Mouse (Mus musculus) heart, postnatal 10 days (tissue): ENCODE results near the gene Ccdc40. TPM values are rescaled to one million over a fixed set of nuclear protein-coding genes. Genes with fewer than 3 reads are reported as not detected.
A peak's percentile ranks its signal among the peaks of the same experiment; 100 is the strongest.
"Not testable (repeated sequence)": the region's sequence is repeated elsewhere in the genome, so short reads cannot be mapped to it uniquely, and the experiment has no call there.

Source experiments
- DNase-seq, 2 experiments: peaks; one replicate each; pipeline ENCODE4 v3.0.0; 2021
- intact Hi-C: fragments of 180-260 bp; cut with DNase I; formaldehyde crosslinking; loops from one replicate; pipeline ENCODE4 v1.15.1; 2025
- total RNA-seq, 2 experiments: library from RNA; stranded (reverse); gene quantifications; 2 replicates each; pipeline ENCODE4 v1.2.3; 2021

The Ccdc40 gene
- total RNA-seq, 2 experiments from 2014 or later, result 0.22 TPM; not detected in 1

GRCm38 (mm10) chr11:119267768-119268556 is 39.6 kb downstream of the Ccdc40 start, which contains the start of gene Gaa:
Gene Gaa, plus strand, starts transcription at chr11:119267887.
- peak; percentile 95 to 98 for DNase-seq
- intact Hi-C loops, result loop anchor here (2.0 kb wide), 1 partner anchor 33 kb away; the partner anchor contains the start of gene Eif4a3

DNA sequence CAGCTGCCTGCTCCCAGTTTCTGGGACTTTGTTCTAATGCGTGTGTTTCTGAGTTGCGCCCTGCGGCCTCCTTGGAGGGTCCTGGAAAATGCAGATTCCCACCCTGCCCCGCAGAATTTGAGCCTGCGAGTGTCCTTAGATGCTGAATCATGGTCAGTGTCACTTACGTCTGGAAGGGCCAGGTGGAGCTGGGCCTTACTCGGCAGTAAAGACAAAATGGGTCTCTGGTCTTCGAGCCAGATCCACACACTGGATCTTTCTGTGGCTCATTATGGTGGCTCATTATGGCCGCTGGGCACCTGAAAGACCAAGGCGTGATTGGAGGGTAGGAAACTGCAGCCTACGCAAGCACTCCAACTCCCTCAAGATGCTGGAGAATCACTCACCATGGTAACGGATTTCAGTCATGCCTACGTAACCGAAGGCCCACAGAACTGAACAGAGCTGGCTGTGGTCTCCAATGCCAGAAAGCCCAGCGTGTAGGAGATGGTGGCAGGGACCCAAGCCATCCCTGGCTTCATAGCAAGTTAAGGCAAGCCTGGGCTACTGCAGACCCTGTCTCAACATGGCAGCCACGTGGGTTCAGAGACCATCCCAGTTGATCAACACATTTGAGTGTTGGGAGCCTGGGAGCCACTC is 40.3 kb downstream of the Ccdc40 start:
- intact Hi-C loops, result loop anchor here (2.0 kb wide), 1 partner anchor 32 kb away; the partner anchor contains the start of gene Eif4a3
- DNase-seq, result no peak

GRCm38 (mm10) chr11:119272492-119272891 is 44.1 kb downstream of the Ccdc40 start:
- DNase-seq, intact Hi-C loops: not testable (repeated sequence)

DNA sequence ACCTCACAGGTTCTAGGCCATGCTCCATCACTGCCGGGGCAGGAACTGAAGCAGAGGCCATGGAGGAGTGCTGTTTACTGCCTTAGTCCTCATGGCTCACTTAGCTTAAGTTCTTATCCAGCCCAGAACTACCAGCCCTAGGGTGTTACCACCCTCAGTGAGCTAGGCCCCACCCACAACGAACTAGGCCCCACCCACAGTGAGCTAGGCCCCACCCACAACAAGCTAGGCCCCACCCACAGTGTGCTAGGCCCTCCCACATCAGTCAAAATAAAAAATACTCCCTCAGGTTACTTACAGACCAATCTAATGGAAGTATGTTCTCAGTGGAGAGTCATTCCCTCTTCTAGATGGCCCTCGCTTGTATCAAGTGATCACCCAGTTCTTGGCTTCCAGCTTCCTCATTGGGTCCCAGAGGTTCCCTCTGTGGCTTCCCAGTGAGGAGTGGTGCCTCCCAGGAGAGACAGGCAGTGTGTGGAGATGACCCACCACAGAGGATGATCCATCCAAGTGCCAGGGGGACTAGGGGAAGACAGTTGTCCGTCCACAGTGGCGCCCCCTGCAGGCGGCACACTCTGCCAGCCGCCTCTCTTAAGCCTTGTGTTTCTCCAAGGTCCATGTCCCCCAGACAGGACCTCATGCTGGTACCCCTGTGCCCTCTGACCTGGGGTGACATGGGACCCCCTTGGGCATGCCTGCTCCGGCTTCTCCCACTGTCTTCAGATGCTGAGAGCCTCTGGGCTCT is 45.0 kb downstream of the Ccdc40 start:
- DNase-seq, result no peak

DNA sequence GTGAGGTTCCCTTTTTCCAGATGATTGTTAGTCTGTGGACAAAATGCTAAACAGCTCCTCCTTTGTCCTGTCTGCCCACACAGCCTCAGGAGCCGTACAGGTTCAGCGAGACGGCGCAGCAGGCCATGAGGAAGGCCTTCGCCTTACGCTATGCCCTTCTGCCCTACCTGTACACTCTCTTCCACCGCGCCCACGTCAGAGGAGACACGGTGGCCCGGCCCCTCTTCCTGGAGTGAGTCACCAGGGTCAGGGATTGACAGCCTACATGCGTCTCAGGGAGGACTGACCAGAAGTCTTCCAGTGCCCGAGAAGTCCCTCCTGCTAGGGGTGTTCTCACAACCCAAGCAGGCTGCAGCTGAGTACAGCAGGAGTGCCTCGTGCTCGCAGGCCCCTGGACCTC is 52.7 kb downstream of the Ccdc40 start:
- no peak for DNase-seq
- intact Hi-C loops, result no loop called here

More for the DNA sequence above, 45.0 kb downstream of the Ccdc40 start:
- intact Hi-C loops, result no loop called here

DNA sequence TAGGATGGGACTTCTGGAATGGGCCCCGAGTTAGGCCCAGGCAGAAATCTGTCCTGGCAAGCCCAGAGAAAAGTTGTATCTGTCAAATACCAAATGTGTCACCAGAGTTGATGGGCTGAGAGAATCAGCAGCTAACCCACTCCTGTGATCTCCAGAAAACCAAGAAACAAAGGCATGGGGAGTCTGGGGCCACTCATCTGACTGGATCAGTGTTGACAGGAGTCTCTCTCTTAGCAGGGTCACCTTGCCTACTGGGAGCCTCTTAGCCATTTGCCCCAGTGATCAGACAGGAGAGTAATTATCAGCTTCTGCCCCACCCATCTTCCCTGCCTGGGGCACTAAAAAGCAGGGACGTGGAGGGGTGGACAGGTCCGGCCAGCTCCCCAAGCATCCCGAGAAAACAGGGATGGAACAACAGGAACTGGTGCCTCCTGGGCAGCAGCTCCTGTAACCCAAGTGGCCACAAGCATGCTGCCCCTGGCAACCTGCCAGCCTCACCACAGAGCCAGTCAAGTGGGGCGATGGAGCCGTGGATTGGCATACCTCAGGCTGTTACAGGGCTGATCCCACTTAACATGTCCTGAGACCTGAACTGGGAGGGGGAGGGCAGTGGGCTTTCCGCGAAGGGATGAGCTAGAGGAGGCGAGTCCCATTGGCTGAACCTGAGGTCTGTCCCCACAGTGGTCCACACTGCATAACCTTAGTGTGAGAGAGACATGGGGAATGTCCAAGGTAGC is 57.6 kb downstream of the Ccdc40 start:
- intact Hi-C loops, result no loop called here
- DNase-seq, result no peak

GRCm38 (mm10) chr11:119287207-119287992 is 59.0 kb downstream of the Ccdc40 start:
- intact Hi-C loops, result no loop called here
- no peak for DNase-seq

DNA sequence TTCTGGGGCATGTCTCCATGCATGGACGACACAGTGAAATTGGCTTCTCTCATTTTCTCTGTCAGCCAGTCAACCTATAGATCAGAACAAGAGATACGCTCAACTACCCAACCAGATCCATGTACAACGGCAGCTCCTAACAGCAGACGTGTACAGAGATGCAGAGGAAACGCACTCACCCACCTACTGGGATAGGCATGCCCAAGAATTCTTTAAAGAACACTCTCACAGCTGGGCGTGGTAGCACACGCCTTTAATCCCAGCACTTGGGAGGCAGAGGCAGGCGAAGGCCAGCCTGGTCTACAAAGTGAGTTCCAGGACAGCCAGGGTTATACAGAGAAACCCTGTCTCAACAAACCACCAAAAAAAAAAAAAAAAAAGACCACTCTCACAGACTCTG is 64.5 kb downstream of the Ccdc40 start:
- intact Hi-C loops, DNase-seq: not testable (repeated sequence)

DNA sequence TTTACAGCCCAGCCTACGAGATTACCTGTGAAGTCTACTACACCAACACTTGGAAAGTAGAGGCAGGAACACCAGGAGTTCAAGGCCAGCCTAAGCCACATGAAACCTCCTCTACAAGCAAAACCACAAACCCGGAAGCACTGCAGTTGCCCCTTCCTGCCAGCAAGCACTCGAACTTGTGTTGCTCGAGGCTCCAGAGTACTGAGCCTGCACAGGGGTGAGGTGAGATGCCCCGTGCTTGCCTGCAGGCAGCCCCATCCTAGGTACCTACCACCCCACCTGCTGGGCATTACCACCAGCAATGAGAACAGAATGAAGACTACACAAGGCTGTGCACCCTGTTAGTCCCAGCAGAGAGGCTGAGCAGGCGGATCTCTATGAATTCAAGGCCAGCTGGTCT is 69.6 kb downstream of the Ccdc40 start:
- DNase-seq, result no peak
- intact Hi-C loops, result no loop called here

DNA sequence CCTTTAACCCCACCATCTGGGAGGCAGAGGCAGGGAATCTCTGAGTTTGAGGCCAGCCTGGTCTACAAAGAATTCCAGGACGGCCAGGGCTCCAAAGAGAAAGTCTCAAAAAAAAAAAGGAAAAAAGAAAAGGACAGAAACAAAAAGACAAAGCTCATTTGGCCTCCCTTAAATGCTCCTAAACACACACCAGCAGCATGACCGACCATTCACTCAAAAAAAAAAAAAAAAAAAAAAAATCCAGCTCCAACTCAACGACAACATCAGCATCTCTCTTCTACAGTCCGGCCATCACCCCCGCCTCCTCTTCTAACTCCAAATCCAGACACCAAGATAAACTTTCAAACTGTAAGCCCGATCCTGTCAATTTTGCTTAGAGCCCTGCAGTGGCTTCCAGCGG is 70.5 kb downstream of the Ccdc40 start:
- intact Hi-C loops, result no loop called here
- no peak for DNase-seq

DNA sequence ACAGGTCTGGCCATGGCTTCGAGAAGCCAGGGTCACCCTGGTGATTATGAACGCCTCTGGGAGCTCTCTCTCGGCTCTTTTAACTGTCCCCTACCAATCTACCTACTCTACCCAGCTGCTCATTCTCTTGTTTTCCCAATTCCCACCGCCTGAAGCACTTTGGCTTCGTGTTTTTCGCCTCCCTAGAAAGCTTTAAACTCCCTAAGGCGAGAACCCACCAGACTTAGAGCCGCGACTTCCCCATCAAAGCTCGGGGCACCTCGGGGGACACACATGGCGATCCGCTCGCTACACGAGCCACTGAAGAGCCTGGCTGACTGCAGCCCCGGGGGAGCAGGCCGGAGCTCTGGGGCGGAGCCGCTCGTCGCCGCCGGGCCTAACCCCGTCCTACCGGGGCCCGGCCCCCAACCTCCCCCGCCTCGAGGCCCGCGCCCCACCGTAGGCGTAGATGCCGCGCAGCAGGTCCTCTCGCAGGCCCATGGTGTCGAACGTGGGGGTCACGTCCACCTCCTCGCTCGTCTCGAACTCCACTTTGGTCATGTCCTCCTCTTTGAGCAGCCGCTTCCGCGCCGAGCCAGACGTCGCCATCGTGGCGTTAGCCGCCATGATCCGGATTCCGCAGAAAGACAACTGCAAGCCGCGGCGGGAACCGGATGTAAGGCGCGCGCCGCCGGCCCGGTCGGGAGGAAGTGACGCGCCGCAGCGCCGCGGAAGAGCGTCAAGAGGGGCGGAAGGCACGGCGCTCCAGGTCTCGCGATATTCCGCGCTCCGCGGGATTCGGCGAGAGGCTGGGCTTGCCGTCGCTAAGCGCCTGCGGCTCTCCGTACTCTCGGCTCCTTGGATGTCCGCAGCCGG is 71.2 kb downstream of the Ccdc40 start, which contains the start of gene Eif4a3:
Gene Eif4a3 (minus strand): TSS at position 699 of the 855 bp plus-strand sequence.
- intact Hi-C loops, result loop anchor here (2.0 kb wide), 1 partner anchor 31 kb away; no protein-coding TSS in a partner anchor
- DNase-seq, result peak; percentile 97 to 98

DNA sequence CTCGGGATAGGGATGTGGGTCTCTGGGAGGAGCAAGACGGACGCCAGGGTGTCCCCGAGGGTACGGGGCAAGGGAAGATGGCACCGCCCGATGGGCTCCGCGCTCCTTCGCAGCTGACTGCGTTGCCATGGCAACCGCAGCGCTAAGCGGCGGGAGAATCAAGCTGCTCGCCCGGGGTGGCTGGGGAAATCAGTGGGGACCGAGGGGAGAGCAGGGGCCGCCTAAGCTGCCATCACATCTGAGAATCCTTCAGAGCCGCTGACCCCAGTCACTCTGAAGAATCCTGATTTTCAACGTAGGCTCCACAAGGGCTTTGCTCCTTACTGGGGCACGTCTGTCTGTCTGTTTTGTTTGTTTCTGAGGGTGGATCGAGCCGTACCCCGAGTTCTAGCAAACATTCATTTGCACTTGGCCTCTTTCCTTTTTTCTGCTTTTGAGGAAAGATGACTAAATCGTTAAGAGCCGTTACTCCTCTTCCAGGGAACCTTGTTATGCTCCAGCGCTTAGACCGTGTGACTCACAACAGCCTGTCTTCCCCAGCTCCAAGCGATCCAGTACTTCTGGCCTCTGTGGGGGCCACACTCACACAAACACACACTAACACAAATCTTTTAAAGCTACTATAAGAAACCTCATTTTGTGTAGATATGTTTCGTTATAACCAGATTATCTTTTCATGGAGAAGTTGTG is 72.0 kb downstream of the Ccdc40 start:
- intact Hi-C loops, result loop anchor here (2.0 kb wide), 1 partner anchor 32 kb away; no protein-coding TSS in a partner anchor
- no peak for DNase-seq

GRCm38 (mm10) chr11:119300986-119301385 is 72.6 kb downstream of the Ccdc40 start:
- intact Hi-C loops, result loop anchor here (2.0 kb wide), 1 partner anchor 32 kb away; no protein-coding TSS in a partner anchor
- DNase-seq, result no peak

DNA sequence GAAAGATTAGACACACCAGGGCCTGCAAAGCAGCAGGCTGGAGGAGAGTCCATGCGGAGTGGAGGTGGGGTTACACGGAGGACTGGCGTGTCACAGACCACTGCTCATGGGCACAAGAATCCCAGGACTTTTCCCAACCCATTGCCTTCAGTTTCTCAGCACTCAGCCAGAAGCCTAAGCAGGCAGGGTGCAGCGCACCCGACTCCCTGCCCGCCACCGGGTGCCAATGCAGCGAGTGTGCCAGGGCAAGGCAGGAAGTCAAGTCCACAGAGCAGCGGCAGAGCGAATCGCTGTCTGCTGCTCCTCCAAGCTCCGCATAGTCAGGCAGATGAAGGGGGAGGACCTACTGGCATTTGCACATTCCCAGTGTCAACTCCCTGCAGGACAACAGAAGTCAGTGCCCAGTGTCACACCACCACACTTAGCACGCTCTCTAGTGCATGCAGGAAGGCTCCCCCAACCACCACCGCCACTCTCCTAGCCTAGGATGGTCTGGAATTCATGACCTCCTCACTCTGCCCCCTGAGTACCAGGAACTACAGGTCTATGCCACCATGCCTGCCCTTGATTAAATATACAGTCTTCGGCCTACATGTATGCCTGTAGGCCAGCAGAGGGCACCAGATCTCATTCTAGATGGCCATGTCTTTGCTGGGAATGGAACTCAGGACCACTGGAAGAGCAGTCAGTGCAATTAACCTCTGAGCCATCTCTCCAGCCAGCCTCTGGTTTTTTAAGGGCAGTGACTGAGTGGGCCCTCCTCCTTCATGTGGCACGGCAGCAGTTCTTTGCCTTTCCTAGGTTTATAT is 76.7 kb downstream of the Ccdc40 start:
- DNase-seq, result peak; percentile 29 to 51
- intact Hi-C loops, result loop anchor here (2.0 kb wide), 1 partner anchor 58 kb away; no protein-coding TSS in a partner anchor

- DNase-seq, result no peak
- intact Hi-C loops, result no loop called here
Measured at GRCm38 (mm10) chr11:119306762-119307657, 78.6 kb downstream of the Ccdc40 start.

DNA sequence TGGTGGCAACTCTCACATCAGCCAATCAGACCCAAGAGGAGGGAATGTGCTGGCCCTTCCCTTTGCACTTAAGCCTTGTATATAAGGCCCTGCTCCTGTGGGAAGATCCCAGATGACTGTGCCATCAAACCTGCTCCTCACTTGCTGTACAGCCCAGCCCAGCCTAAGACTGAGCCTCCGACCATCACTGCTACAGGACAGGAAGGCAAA is 79.2 kb downstream of the Ccdc40 start, which contains the start of gene Card14:
Gene Card14 (plus strand): TSS at position 111 of the 210 bp plus-strand sequence.
- no peak for DNase-seq
- intact Hi-C loops, result no loop called here
